Mouse (Mus musculus): ENCODE results near the gene Ninj2. TPM values are rescaled to one million over a fixed set of nuclear protein-coding genes. Genes with fewer than 3 reads are reported as not detected.
A peak's percentile ranks its signal among the peaks of the same experiment; 100 is the strongest.

Gene Ninj2
- total and polyA plus RNA-seq, 3 experiments: 0.08 TPM; not detected in 2

GRCm38 (mm10) chr6:120196837-120197236 lies 103.7 kb downstream of the Ninj2 start (continued):
- TF ChIP-seq MAX (IDR thresholded peaks at IDR 0.05; ENCODE audit: low read length): no peak
- TF ChIP-seq RAD21 (IDR thresholded peaks at IDR 0.05; ENCODE audit: low read depth, low read length): peak; percentile 92
- TF ChIP-seq NRF1 (IDR thresholded peaks at IDR 0.05; ENCODE audit: insufficient read depth, low read depth, low read length, poor library complexity, severe bottlenecking): no peak
- no peak for TF ChIP-seq KAT2A (conservative IDR thresholded peaks at IDR 0.05; ENCODE audit: low read depth, low read length)
- TF ChIP-seq E2F4 (IDR thresholded peaks at IDR 0.05; ENCODE audit: borderline replicate concordance, low read depth, low read length): no peak
- TF ChIP-seq ETS1 (IDR thresholded peaks at IDR 0.05; ENCODE audit: low read depth, low read length): peak; percentile 92
- peak; percentile 99 for TF ChIP-seq POLR2A (IDR thresholded peaks at IDR 0.05; ENCODE audit: control insufficient read depth in 1 of 2, insufficient read depth in 1 of 2, low read depth in 1 of 2, low read length in 2 of 2, poor library complexity in 1 of 2)
- TF ChIP-seq BHLHE40 (IDR thresholded peaks at IDR 0.05; ENCODE audit: borderline replicate concordance, low read depth, low read length): no peak

DNA sequence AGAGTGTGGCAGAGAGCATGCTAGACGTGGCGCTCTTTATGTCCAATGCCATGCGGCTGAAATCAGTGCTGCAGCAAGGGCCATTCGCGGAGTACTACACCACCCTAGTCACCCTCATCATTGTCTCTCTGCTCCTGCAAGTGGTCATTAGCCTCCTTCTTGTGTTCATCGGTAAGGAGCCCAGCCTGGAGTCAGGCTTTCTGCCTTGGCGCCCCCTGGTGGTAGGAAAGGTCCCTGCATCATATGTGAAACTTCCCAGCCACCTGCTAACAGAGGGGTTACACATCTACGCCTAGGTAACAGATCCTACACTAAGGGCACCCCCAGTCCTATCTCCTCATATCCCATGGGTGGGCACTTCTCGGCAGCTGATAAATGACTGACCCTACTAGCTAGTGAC lies 104.8 kb downstream of the Ninj2 start:
- Histone ChIP-seq H3K36me3 (ENCODE audit: control insufficient read depth in 1 of 2, insufficient read depth in 2 of 2, low read length in 2 of 2) (no peaks in the 10 kb centered on the region; a peak in 1 of 4 replicates), H3K27me3 (ENCODE audit: control insufficient read depth in 1 of 2, insufficient read depth in 2 of 2, low read length in 2 of 2) (no peaks in the 10 kb centered on the region), H3K4me3 (ENCODE audit: control insufficient read depth in 1 of 2, insufficient read depth in 1 of 2, low read depth in 2 of 2, low read length in 2 of 2) (no peak overlapping the region), H3K27ac (ENCODE audit: control insufficient read depth, low read depth, low read length) (no peak overlapping the region), H3K79me2 (ENCODE audit: control insufficient read depth, insufficient read depth, low read length, poor library complexity) (no peaks in the 10 kb centered on the region), H3K9me3 (replicated peaks; ENCODE audit: insufficient read depth, low read length) (no peaks in the 10 kb centered on the region), H3K9ac (ENCODE audit: control insufficient read depth, low read depth, low read length, poor library complexity, severe bottlenecking) (no peak overlapping the region), H3K4me1 (ENCODE audit: control insufficient read depth in 1 of 2, insufficient read depth in 2 of 2, low read length in 2 of 2) (peaks cover 2 to 6% of the 10 kb centered on the region in 2 experiments; a peak in 1 of 4 replicates)
- DNase-seq (ENCODE audit: low read depth, low spot score): peak; percentile 83
- peak; percentile 76 for TF ChIP-seq RAD21 (IDR thresholded peaks at IDR 0.05; ENCODE audit: low read depth, low read length)
- peak; percentile 73 for TF ChIP-seq ZC3H11A (IDR thresholded peaks at IDR 0.05; ENCODE audit: low read depth, low read length)
- TF ChIP-seq CTCF (IDR thresholded peaks at IDR 0.05 in 2 of 3, conservative IDR thresholded peaks at IDR 0.05 in 1 of 3; ENCODE audit: control insufficient read depth in 1 of 3, insufficient read depth in 1 of 3, low read depth in 2 of 3, low read length in 3 of 3, poor library complexity in 1 of 3, severe bottlenecking in 1 of 3): peak; percentile 88 to 98 (median 97)
- TF ChIP-seq BHLHE40 (IDR thresholded peaks at IDR 0.05; ENCODE audit: borderline replicate concordance, low read depth, low read length): no peak
- no peak for TF ChIP-seq MAFK (IDR thresholded peaks at IDR 0.05; ENCODE audit: borderline replicate concordance, low read depth, low read length)
- TF ChIP-seq SMC3 (IDR thresholded peaks at IDR 0.05; ENCODE audit: low read depth, low read length): peak; percentile 95
- 0 out of 2 replicates have a peak, but pooled peaks have one; percentile 24 for TF ChIP-seq MXI1 (IDR thresholded peaks at IDR 0.05; ENCODE audit: low read depth, low read length)

- Histone ChIP-seq H3K9ac (ENCODE audit: control insufficient read depth, low read depth, low read length, poor library complexity, severe bottlenecking) (no peak overlapping the region), H3K36me3 (ENCODE audit: control insufficient read depth in 1 of 2, insufficient read depth in 2 of 2, low read length in 2 of 2) (no peaks in the 10 kb centered on the region), H3K4me3 (ENCODE audit: control insufficient read depth in 1 of 2, insufficient read depth in 1 of 2, low read depth in 2 of 2, low read length in 2 of 2) (no peak overlapping the region), H3K79me2 (ENCODE audit: control insufficient read depth, insufficient read depth, low read length, poor library complexity) (no peaks in the 10 kb centered on the region), H3K27ac (ENCODE audit: control insufficient read depth, low read depth, low read length) (no peak overlapping the region), H3K27me3 (ENCODE audit: control insufficient read depth in 1 of 2, insufficient read depth in 2 of 2, low read length in 2 of 2) (no peaks in the 10 kb centered on the region), H3K9me3 (replicated peaks; ENCODE audit: insufficient read depth, low read length) (no peaks in the 10 kb centered on the region), H3K4me1 (ENCODE audit: control insufficient read depth in 1 of 2, insufficient read depth in 2 of 2, low read length in 2 of 2) (0 out of 4 replicates have a peak, but pooled peaks cover 0 to 2% of the 10 kb centered on the region in 2 experiments)
- no peak for TF ChIP-seq MEF2A (IDR thresholded peaks at IDR 0.05; ENCODE audit: extremely low read depth, insufficient replicate concordance, low read depth, low read length, poor library complexity, severe bottlenecking)
- no peak for TF ChIP-seq POLR2AphosphoS5 (IDR thresholded peaks at IDR 0.05; ENCODE audit: borderline replicate concordance, low read depth, low read length)
- TF ChIP-seq UBTF (IDR thresholded peaks at IDR 0.05; ENCODE audit: borderline replicate concordance, insufficient read depth, low read depth, low read length): no peak
- TF ChIP-seq JUND (IDR thresholded peaks at IDR 0.05; ENCODE audit: low read depth, low read length): no peak
- TF ChIP-seq ZKSCAN1 (IDR thresholded peaks at IDR 0.05; ENCODE audit: low read depth, low read length): no peak
- peak in 2 of 3 experiments; percentile 1 to 7; a peak in 2 of 6 replicates for TF ChIP-seq CTCF (IDR thresholded peaks at IDR 0.05 in 2 of 3, conservative IDR thresholded peaks at IDR 0.05 in 1 of 3; ENCODE audit: control insufficient read depth in 1 of 3, insufficient read depth in 1 of 3, low read depth in 2 of 3, low read length in 3 of 3, poor library complexity in 1 of 3, severe bottlenecking in 1 of 3)
- TF ChIP-seq ELF1 (IDR thresholded peaks at IDR 0.05; ENCODE audit: low read depth, low read length): no peak
- no peak for DNase-seq (ENCODE audit: low read depth, low spot score)
These were observed 106.7 kb downstream of the Ninj2 start for GRCm38 (mm10) chr6:120199638-120200394.

Measured in MEL (cell line).